Mouse (Mus musculus): ENCODE data around the gene Cul3. TPM values are rescaled to one million over a fixed set of nuclear protein-coding genes. Genes with fewer than 3 reads are reported as not detected.

Cul3 gene
- polyA plus RNA-seq, 2 experiments: 22.9 to 25.8 TPM

GRCm38 (mm10) chr1:80381302-80381701, 41.0 kb upstream of the Cul3 start:
- WGBS (ENCODE audit: insufficient replicate concordance): 6% methylated on average over 4 of the region's 4 CpGs

DNA sequence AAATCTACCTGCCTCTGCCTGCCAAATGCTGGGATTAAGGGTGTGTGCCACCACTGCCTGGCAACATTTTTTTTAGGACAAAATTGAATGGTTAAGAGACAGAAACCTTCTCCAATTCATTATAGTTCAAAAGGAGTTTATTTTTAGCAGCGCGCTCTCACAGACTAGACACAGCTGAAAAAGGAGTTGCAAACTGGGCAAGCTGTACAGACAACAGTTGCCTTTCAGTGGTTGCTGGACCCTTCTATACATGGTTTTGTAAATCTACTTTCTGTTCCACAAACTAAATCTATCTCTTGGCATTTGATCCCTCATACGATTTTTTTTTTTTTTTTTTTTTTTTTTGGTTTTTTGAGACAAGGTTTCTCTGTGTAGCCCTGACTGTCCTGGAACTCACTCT, 31.7 kb upstream of the Cul3 start:
- Histone ChIP-seq H3K27me3 (ENCODE audit: control insufficient read depth, insufficient read depth, low read length) (no peaks in the 10 kb centered on the region), H3K9me3 (ENCODE audit: control insufficient read depth, low read length) (no peaks in the 10 kb centered on the region), H3K4me2 (ENCODE audit: low read depth) (no peak overlapping the region), H3K27ac (no peak overlapping the region), H3K4me3 (ENCODE audit: insufficient read depth in 1 of 2, low read depth in 2 of 2, low read length in 2 of 2) (no peak overlapping the region), H3K9ac (replicated peaks) (no peak overlapping the region), H3K36me3 (replicated peaks; ENCODE audit: control insufficient read depth, insufficient read depth, low read depth) (no peaks in the 10 kb centered on the region), H3K4me1 (replicated peaks; ENCODE audit: control insufficient read depth in 2 of 2, insufficient read depth in 2 of 2, low read length in 1 of 2) (no peaks in the 10 kb centered on the region)
- DNase-seq (ENCODE audit: low read depth in 3 of 3, low spot score in 3 of 3): no peak
- TF ChIP-seq EP300 (IDR thresholded peaks at IDR 0.05; ENCODE audit: low read depth): no peak
- no peak for TF ChIP-seq CTCF (IDR thresholded peaks at IDR 0.05; ENCODE audit: low read depth)
- 80% methylated on average over 3 of the region's 3 CpGs for WGBS (ENCODE audit: insufficient replicate concordance)
- ATAC-seq (ENCODE audit: insufficient read depth): no peak

More at GRCm38 (mm10) chr1:80381302-80381701, 41.0 kb upstream of the Cul3 start:
- ATAC-seq (ENCODE audit: insufficient read depth) (no peak), DNase-seq (ENCODE audit: low read depth in 3 of 3, low spot score in 3 of 3) (no peak)
- no peak overlapping the region for H3K9ac ChIP-seq (replicated peaks)
- H3K9me3 ChIP-seq (ENCODE audit: control insufficient read depth, low read length): no peaks in the 10 kb centered on the region
- TF ChIP-seq CTCF (IDR thresholded peaks at IDR 0.05; ENCODE audit: low read depth) (no peak), EP300 (IDR thresholded peaks at IDR 0.05; ENCODE audit: low read depth) (no peak)
- no peak overlapping the region for H3K27ac ChIP-seq
- H3K4me1 ChIP-seq (replicated peaks; ENCODE audit: control insufficient read depth in 2 of 2, insufficient read depth in 2 of 2, low read length in 1 of 2): peaks cover 0 to 2% of the 10 kb centered on the region in 2 experiments; a peak in 1 of 4 replicates
- no peak overlapping the region for H3K4me3 ChIP-seq (ENCODE audit: insufficient read depth in 1 of 2, low read depth in 2 of 2, low read length in 2 of 2)
- H3K4me2 ChIP-seq (ENCODE audit: low read depth): no peak overlapping the region
- no peaks in the 10 kb centered on the region for H3K36me3 ChIP-seq (replicated peaks; ENCODE audit: control insufficient read depth, insufficient read depth, low read depth)
- no peaks in the 10 kb centered on the region for H3K27me3 ChIP-seq (ENCODE audit: control insufficient read depth, insufficient read depth, low read length)

- H3K4me2 ChIP-seq (ENCODE audit: low read depth): no peak overlapping the region
- H3K9ac ChIP-seq (replicated peaks): no peak overlapping the region
- TF ChIP-seq CTCF (IDR thresholded peaks at IDR 0.05; ENCODE audit: low read depth): no peak
- TF ChIP-seq EP300 (IDR thresholded peaks at IDR 0.05; ENCODE audit: low read depth): no peak
- H3K9me3 ChIP-seq (ENCODE audit: control insufficient read depth, low read length): no peaks in the 10 kb centered on the region
- no peaks in the 10 kb centered on the region for H3K36me3 ChIP-seq (replicated peaks; ENCODE audit: control insufficient read depth, insufficient read depth, low read depth)
- 75% methylated on average over 3 of the region's 3 CpGs for WGBS (ENCODE audit: insufficient replicate concordance)
- DNase-seq (ENCODE audit: low read depth in 3 of 3, low spot score in 3 of 3) (no peak), ATAC-seq (ENCODE audit: insufficient read depth) (no peak)
- H3K4me1 ChIP-seq (replicated peaks; ENCODE audit: control insufficient read depth in 2 of 2, insufficient read depth in 2 of 2, low read length in 1 of 2): no peaks in the 10 kb centered on the region
- no peaks in the 10 kb centered on the region for H3K27me3 ChIP-seq (ENCODE audit: control insufficient read depth, insufficient read depth, low read length)
- no peak overlapping the region for H3K27ac ChIP-seq
- no peak overlapping the region for H3K4me3 ChIP-seq (ENCODE audit: insufficient read depth in 1 of 2, low read depth in 2 of 2, low read length in 2 of 2)
Measured at GRCm38 (mm10) chr1:80371189-80371889, 31.1 kb upstream of the Cul3 start.

GRCm38 (mm10) chr1:80363486-80363885, 23.2 kb upstream of the Cul3 start:
- Histone ChIP-seq H3K27ac (no peak overlapping the region), H3K36me3 (replicated peaks; ENCODE audit: control insufficient read depth, insufficient read depth, low read depth) (no peaks in the 10 kb centered on the region), H3K9ac (replicated peaks) (no peak overlapping the region), H3K27me3 (ENCODE audit: control insufficient read depth, insufficient read depth, low read length) (no peaks in the 10 kb centered on the region), H3K4me2 (ENCODE audit: low read depth) (no peak overlapping the region), H3K9me3 (ENCODE audit: control insufficient read depth, low read length) (no peaks in the 10 kb centered on the region), H3K4me1 (replicated peaks; ENCODE audit: control insufficient read depth in 2 of 2, insufficient read depth in 2 of 2, low read length in 1 of 2) (no peaks in the 10 kb centered on the region), H3K4me3 (ENCODE audit: insufficient read depth in 1 of 2, low read depth in 2 of 2, low read length in 2 of 2) (no peak overlapping the region)
- 80% methylated on average over 8 of the region's 8 CpGs for WGBS (ENCODE audit: insufficient replicate concordance)
- ATAC-seq (ENCODE audit: insufficient read depth): no peak
- TF ChIP-seq CTCF (IDR thresholded peaks at IDR 0.05; ENCODE audit: low read depth): no peak
- TF ChIP-seq EP300 (IDR thresholded peaks at IDR 0.05; ENCODE audit: low read depth): no peak
- DNase-seq (ENCODE audit: low read depth in 3 of 3, low spot score in 3 of 3): no peak

DNA sequence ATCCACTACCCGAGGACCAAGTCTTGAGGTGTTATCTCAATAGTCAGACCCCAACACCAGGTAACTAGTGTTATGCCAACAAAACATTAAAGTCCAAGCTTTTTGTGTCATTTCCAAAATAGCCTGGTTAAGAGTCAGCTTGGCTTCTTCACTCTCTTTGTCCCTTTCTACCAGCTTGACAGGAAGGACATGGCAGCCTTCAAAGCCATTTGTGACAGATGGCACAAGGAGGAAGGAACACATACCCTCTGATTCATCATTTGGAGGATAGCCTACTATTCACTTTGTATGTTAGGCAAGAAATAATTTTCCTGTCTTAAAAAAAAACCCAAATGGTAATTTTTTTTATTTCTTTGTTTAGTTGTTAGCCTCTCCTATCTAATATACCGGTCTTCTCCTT, 22.7 kb upstream of the Cul3 start:
- DNase-seq (ENCODE audit: low read depth in 3 of 3, low spot score in 3 of 3): no peak
- TF ChIP-seq CTCF (IDR thresholded peaks at IDR 0.05; ENCODE audit: low read depth) (no peak), EP300 (IDR thresholded peaks at IDR 0.05; ENCODE audit: low read depth) (no peak)
- ATAC-seq (ENCODE audit: insufficient read depth): no peak
- H3K36me3 ChIP-seq (replicated peaks; ENCODE audit: control insufficient read depth, insufficient read depth, low read depth): no peaks in the 10 kb centered on the region
- H3K27ac ChIP-seq: no peak overlapping the region
- H3K4me1 ChIP-seq (replicated peaks; ENCODE audit: control insufficient read depth in 2 of 2, insufficient read depth in 2 of 2, low read length in 1 of 2): no peaks in the 10 kb centered on the region
- H3K27me3 ChIP-seq (ENCODE audit: control insufficient read depth, insufficient read depth, low read length): no peaks in the 10 kb centered on the region
- H3K4me3 ChIP-seq (ENCODE audit: insufficient read depth in 1 of 2, low read depth in 2 of 2, low read length in 2 of 2): no peak overlapping the region
- H3K9me3 ChIP-seq (ENCODE audit: control insufficient read depth, low read length): no peaks in the 10 kb centered on the region
- H3K9ac ChIP-seq (replicated peaks): no peak overlapping the region
- 56% methylated on average over 2 of the region's 2 CpGs for WGBS (ENCODE audit: insufficient replicate concordance)
- H3K4me2 ChIP-seq (ENCODE audit: low read depth): no peak overlapping the region
